Mouse (Mus musculus): ENCODE measurements around the gene Zfp579. TPM values are rescaled to one million over a fixed set of nuclear protein-coding genes. Genes with fewer than 3 reads are reported as not detected.
"Not testable (repeated sequence)": the region's sequence is repeated elsewhere in the genome, so short reads cannot be mapped to it uniquely, and the experiment has no call there.

The Zfp579 gene
- polyA plus RNA-seq, 1 experiment from 2014 or later, result 61.0 TPM

GRCm38 (mm10) chr7:5012681-5013513 is 16.9 kb upstream of the Zfp579 start:
- H3K4me2 ChIP-seq (replicated peaks; ENCODE audit: low read depth, low read length), result no peak overlapping the region
- H3K36me3 ChIP-seq (ENCODE audit: control insufficient read depth, insufficient read depth, low read length), result peaks cover 24% of the 10 kb centered on the region
- no peak overlapping the region for H3K4me3 ChIP-seq (ENCODE audit: low read depth, low read length)

DNA sequence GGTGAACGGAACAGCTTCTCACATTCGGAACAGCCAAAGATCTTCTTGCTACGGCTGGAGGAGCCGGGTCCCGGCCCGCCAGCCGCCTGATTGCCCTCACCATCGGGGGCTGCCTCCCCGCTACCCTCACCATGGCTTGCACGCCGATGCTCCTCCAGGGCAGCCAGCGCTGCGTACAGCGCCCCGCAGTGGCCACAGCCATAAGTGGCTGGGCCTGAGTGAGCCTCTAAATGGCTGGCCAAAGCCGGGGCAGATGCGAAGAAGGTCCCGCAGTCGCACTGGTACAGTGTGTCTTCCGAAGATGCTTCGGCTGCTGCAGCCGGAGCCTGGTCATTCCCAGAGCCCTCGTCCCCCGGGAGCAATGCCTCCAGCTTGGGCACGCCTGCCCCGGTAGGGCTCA is 12.3 kb upstream of the Zfp579 start:
- ATAC-seq (ENCODE audit: low FRiP score) (no peak), DNase-seq (ENCODE audit: low spot score) (no peak)
- Histone ChIP-seq H3K9me3 (ENCODE audit: control insufficient read depth, low read length) (no peaks in the 10 kb centered on the region), H3K27ac (ENCODE audit: low read depth, low read length) (no peak overlapping the region), H3K27me3 (ENCODE audit: control insufficient read depth, insufficient read depth, low read length) (no peaks in the 10 kb centered on the region), H3K9ac (ENCODE audit: low read depth, low read length) (no peak overlapping the region), H3K36me3 (ENCODE audit: control insufficient read depth, insufficient read depth, low read length) (peaks cover 30% of the 10 kb centered on the region), H3K4me3 (ENCODE audit: low read depth, low read length) (no peak overlapping the region), H3K4me1 (replicated peaks; ENCODE audit: control insufficient read depth, insufficient read depth, low read length) (no peaks in the 10 kb centered on the region), H3K4me2 (replicated peaks; ENCODE audit: low read depth, low read length) (no peak overlapping the region)
- WGBS, result 95% methylated on average over 26 of the region's 26 CpGs

More at GRCm38 (mm10) chr7:5012681-5013513, 16.9 kb upstream of the Zfp579 start:
- Histone ChIP-seq H3K9ac (ENCODE audit: low read depth, low read length) (no peak overlapping the region), H3K27ac (ENCODE audit: low read depth, low read length) (no peak overlapping the region), H3K4me1 (replicated peaks; ENCODE audit: control insufficient read depth, insufficient read depth, low read length) (no peaks in the 10 kb centered on the region), H3K27me3 (ENCODE audit: control insufficient read depth, insufficient read depth, low read length) (no peaks in the 10 kb centered on the region), H3K9me3 (ENCODE audit: control insufficient read depth, low read length) (no peaks in the 10 kb centered on the region)
- DNase-seq (ENCODE audit: low spot score) (no peak), ATAC-seq (ENCODE audit: low FRiP score) (no peak)
- 93% methylated on average over 27 of the region's 27 CpGs for WGBS

DNA sequence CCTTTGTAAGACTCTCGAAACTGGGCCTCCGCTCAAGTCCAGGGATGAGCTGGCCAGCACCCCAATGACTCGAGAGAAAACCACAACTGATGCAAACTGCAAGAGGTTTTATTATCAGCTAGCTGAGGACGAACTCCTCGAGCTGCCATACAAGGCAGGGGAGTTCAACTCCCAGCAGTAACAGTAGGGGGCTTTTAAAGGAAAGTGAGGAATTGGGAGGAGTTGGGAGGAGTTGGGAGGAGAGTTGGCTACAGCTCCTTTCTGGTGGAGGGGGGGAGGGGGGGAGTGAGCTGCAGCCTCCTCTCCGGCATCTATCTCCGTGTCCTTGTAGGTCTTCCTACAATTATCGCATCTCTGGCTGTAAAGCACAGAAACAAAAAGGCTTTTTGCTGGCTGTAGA is 6.9 kb upstream of the Zfp579 start:
- not testable (repeated sequence) for H3K36me3 ChIP-seq (ENCODE audit: control insufficient read depth, insufficient read depth, low read length); ATAC-seq (ENCODE audit: low FRiP score); DNase-seq (ENCODE audit: low spot score); H3K27me3 ChIP-seq (ENCODE audit: control insufficient read depth, insufficient read depth, low read length); H3K27ac ChIP-seq (ENCODE audit: low read depth, low read length); H3K4me2 ChIP-seq (replicated peaks; ENCODE audit: low read depth, low read length); H3K4me1 ChIP-seq (replicated peaks; ENCODE audit: control insufficient read depth, insufficient read depth, low read length); H3K9ac ChIP-seq (ENCODE audit: low read depth, low read length); H3K9me3 ChIP-seq (ENCODE audit: control insufficient read depth, low read length); H3K4me3 ChIP-seq (ENCODE audit: low read depth, low read length)
- WGBS, result 74% methylated on average over 8 of the region's 8 CpGs

DNA sequence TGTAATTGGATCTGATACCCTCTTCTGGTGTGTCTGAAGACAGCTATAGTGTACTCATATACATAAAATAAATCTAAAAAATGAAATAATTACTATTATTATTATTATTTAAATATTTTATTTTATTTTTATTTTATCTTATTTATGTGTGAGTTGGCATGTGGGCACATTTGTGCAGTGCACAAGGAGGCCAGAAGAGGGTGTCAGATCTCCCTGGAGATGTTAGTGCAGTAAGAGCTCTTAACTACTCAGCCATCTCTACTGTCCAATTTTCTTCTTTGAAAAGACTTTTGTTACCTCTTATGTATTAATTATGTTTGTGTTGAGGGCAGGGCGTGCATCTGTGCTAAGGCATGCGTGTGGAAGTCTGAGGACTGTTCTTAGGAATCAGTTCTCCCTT is 3.9 kb upstream of the Zfp579 start:
- Histone ChIP-seq H3K27ac (ENCODE audit: low read depth, low read length) (no peak overlapping the region), H3K9ac (ENCODE audit: low read depth, low read length) (no peak overlapping the region), H3K4me1 (replicated peaks; ENCODE audit: control insufficient read depth, insufficient read depth, low read length) (0 out of 2 replicates have a peak, but pooled peaks cover 2% of the 10 kb centered on the region), H3K4me2 (replicated peaks; ENCODE audit: low read depth, low read length) (no peak overlapping the region), H3K27me3 (ENCODE audit: control insufficient read depth, insufficient read depth, low read length) (peaks cover 2% of the 10 kb centered on the region; the same call in 1 of the 2 replicates), H3K4me3 (ENCODE audit: low read depth, low read length) (no peak overlapping the region), H3K36me3 (ENCODE audit: control insufficient read depth, insufficient read depth, low read length) (no peaks in the 10 kb centered on the region), H3K9me3 (ENCODE audit: control insufficient read depth, low read length) (no peaks in the 10 kb centered on the region)
- ATAC-seq (ENCODE audit: low FRiP score) (no peak), DNase-seq (ENCODE audit: low spot score) (no peak)
- WGBS, result 67% methylated on average over 2 of the region's 2 CpGs

DNA sequence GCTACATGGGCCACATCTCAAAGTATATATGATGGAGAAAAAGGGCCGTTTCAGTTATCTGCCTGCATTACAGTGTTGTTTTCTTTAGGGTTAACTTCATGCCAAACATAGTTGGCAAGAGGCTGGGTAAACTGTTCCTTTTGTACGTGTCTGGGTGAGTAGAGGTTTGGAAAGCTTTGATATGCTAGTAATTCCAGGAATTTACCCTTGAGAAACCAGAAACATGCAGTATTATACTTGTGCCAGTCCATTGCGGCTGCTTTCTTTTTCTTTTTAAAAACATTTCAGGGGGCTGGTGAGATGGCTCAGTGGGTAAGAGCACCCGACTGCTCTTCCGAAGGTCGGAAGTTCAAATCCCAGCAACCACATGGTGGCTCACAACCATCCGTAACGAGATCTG is 976 bp upstream of the Zfp579 start:
- no peaks in the 10 kb centered on the region for H3K36me3 ChIP-seq (ENCODE audit: control insufficient read depth, insufficient read depth, low read length)
- ATAC-seq (ENCODE audit: low FRiP score) (no peak), DNase-seq (ENCODE audit: low spot score) (no peak)
- H3K27ac ChIP-seq (ENCODE audit: low read depth, low read length), result no peak overlapping the region
- H3K27me3 ChIP-seq (ENCODE audit: control insufficient read depth, insufficient read depth, low read length), result peaks cover 19% of the 10 kb centered on the region
- peak overlapping the region; percentile 71 for H3K4me2 ChIP-seq (replicated peaks; ENCODE audit: low read depth, low read length)
- H3K4me3 ChIP-seq (ENCODE audit: low read depth, low read length), result peak overlapping the region; percentile 67
- WGBS, result 74% methylated on average over 6 of the region's 8 CpGs
- no peaks in the 10 kb centered on the region for H3K9me3 ChIP-seq (ENCODE audit: control insufficient read depth, low read length)
- H3K9ac ChIP-seq (ENCODE audit: low read depth, low read length), result peak overlapping the region; percentile 87; the same call in 1 of the 2 replicates
- peaks cover 18% of the 10 kb centered on the region; the same call in 1 of the 2 replicates for H3K4me1 ChIP-seq (replicated peaks; ENCODE audit: control insufficient read depth, insufficient read depth, low read length)

- Histone ChIP-seq H3K27me3 (ENCODE audit: control insufficient read depth, insufficient read depth, low read length) (peaks cover 19% of the 10 kb centered on the region), H3K4me2 (replicated peaks; ENCODE audit: low read depth, low read length) (peak overlapping the region; percentile 71), H3K4me3 (ENCODE audit: low read depth, low read length) (peak overlapping the region; percentile 67), H3K4me1 (replicated peaks; ENCODE audit: control insufficient read depth, insufficient read depth, low read length) (peaks cover 18% of the 10 kb centered on the region; the same call in 1 of the 2 replicates), H3K27ac (ENCODE audit: low read depth, low read length) (no peak overlapping the region), H3K9ac (ENCODE audit: low read depth, low read length) (peak overlapping the region; percentile 87), H3K9me3 (ENCODE audit: control insufficient read depth, low read length) (no peaks in the 10 kb centered on the region), H3K36me3 (ENCODE audit: control insufficient read depth, insufficient read depth, low read length) (peaks cover 3% of the 10 kb centered on the region; the same call in 1 of the 2 replicates)
- ATAC-seq (ENCODE audit: low FRiP score) (peak; percentile 18), DNase-seq (ENCODE audit: low spot score) (no peak)
- 9% methylated on average over 19 of the region's 19 CpGs for WGBS
These were observed 523 bp downstream of the Zfp579 start for GRCm38 (mm10) chr7:4995268-4996002.

DNA sequence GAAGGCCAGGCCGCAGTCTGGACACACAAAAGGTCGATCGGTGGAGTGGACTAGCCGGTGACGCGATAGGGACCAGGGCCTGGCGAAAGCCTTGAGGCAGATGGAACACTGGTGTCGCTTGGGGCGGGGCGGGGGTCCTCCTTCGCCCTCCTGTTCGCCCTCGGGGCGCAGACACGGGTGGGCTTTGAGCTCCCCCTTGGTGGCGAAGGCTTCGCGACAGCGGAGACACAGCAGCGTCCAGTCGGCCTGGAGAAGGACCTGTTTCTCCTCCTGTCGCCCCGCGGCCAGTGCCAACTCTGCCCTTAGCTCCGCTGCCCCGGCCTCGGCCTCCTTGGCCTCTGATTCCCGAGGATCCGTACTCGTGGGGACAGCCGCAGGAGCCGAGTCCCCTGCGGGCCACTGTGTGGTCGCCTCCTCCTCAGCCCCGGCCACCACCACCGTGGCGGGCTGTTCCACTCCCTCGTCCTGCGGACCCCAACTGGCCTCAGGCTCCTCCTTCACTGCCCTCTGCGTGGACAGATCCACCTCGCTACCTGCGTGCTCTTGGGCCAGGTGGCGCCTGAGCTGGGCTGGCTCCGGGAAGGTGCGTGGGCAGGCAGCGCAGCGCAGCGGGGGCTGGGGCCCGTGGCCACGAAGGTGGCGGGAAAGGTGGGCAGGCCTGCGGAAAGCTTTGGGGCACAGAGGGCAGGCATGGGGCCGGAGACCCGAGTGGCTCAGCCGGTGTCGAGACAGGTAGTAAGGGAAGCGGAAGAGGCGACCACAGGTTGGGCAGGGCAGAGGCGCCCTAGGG is 1.8 kb downstream of the Zfp579 start:
- DNase-seq (ENCODE audit: low spot score) (peak; percentile 21), ATAC-seq (ENCODE audit: low FRiP score) (no peak)
- Histone ChIP-seq H3K9ac (ENCODE audit: low read depth, low read length) (0 out of 2 replicates have a peak overlapping the region, but pooled peaks have one; percentile 31), H3K36me3 (ENCODE audit: control insufficient read depth, insufficient read depth, low read length) (peaks cover 3% of the 10 kb centered on the region; the same call in 1 of the 2 replicates), H3K4me2 (replicated peaks; ENCODE audit: low read depth, low read length) (peak overlapping the region; percentile 71), H3K27me3 (ENCODE audit: control insufficient read depth, insufficient read depth, low read length) (peaks cover 19% of the 10 kb centered on the region), H3K9me3 (ENCODE audit: control insufficient read depth, low read length) (no peaks in the 10 kb centered on the region), H3K27ac (ENCODE audit: low read depth, low read length) (no peak overlapping the region), H3K4me3 (ENCODE audit: low read depth, low read length) (peak overlapping the region; percentile 67), H3K4me1 (replicated peaks; ENCODE audit: control insufficient read depth, insufficient read depth, low read length) (peaks cover 18% of the 10 kb centered on the region; the same call in 1 of the 2 replicates)
- whole genome bisulfite sequencing, result 44% methylated on average over 59 of the region's 59 CpGs

DNA sequence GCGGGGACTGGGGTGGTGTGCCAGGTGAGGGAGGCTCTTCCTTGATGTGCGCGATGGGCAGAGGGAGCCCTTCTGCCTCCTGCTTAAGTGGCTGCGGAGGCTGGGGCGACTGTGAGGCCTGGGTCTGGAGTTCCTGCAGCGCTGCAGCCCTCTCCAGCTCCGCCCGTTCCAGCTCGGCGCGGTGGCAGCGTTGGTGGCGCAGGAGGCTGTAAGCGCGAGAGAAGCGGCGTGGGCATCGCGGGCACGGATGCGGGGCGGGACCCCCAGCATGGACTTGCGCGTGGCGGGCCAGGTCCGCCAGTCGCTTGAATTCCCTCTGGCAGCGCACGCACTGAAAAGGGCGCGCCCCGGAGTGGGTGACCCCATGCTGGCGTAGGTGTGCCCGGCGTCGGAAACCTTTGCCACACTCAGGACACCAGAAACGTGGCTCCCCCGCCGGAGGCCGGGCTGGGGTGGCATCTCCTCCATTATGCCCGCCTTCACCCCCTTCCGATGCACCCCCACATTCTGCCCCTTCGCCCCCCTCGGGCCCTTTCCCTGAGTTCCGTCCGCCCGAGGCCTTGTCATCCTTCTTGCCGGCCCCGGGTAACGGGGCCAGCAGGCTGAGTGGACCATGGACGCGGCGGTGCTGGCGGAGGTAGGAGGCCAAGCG is 2.5 kb downstream of the Zfp579 start:
- Histone ChIP-seq H3K4me1 (replicated peaks; ENCODE audit: control insufficient read depth, insufficient read depth, low read length) (peaks cover 18% of the 10 kb centered on the region; the same call in 1 of the 2 replicates), H3K27ac (ENCODE audit: low read depth, low read length) (no peak overlapping the region), H3K9ac (ENCODE audit: low read depth, low read length) (0 out of 2 replicates have a peak overlapping the region, but pooled peaks have one; percentile 31), H3K36me3 (ENCODE audit: control insufficient read depth, insufficient read depth, low read length) (peaks cover 3% of the 10 kb centered on the region; the same call in 1 of the 2 replicates), H3K27me3 (ENCODE audit: control insufficient read depth, insufficient read depth, low read length) (peaks cover 19% of the 10 kb centered on the region), H3K4me3 (ENCODE audit: low read depth, low read length) (peak overlapping the region; percentile 67; the same call in 1 of the 2 replicates), H3K9me3 (ENCODE audit: control insufficient read depth, low read length) (no peaks in the 10 kb centered on the region), H3K4me2 (replicated peaks; ENCODE audit: low read depth, low read length) (peak overlapping the region; percentile 71)
- 32% methylated on average over 47 of the region's 55 CpGs for WGBS
- no peak for ATAC-seq (ENCODE audit: low FRiP score)
- DNase-seq (ENCODE audit: low spot score), result no peak

Measured in hindbrain, embryonic 11.5 days (tissue).